Mouse (Mus musculus) liver, postnatal 0 days (tissue): Measurements from ENCODE around the gene Ubac2. TPM values are rescaled to one million over a fixed set of nuclear protein-coding genes. Genes with fewer than 3 reads are reported as not detected.

Source experiments
- ATAC-seq: fragments of 200-750 bp; cut with Nextera tagmentation; 2 replicates; pipeline ENCODE4 v1.8.0; 2017; ENCODE audit warnings: mild to moderate bottlenecking, moderate library complexity
- DNase-seq: peaks from one replicate; pipeline ENCODE4 v3.0.0-alpha.2; 2016
- H3K27ac ChIP-seq: fragments of 300-500 bp; sonication (generic); 2 replicates; pipeline ENCODE4 v1.5.1; 2014; ENCODE audit warnings: antibody characterized with exemption, moderate library complexity, mild to moderate bottlenecking, low read depth
- H3K27me3 ChIP-seq: fragments of 300-500 bp; sonication (generic); 2 replicates; pipeline ENCODE4 v1.6.1; 2014; ENCODE audit warnings: low read length, control low read depth, mixed read lengths; ENCODE audit not compliant: insufficient read depth
- H3K36me3 ChIP-seq: fragments of 300-500 bp; sonication (generic); replicated peaks from 2 replicates; pipeline ENCODE4 v1.6.1; 2014; ENCODE audit warnings: mild to moderate bottlenecking, control low read depth, low read length, moderate library complexity, mixed read lengths; ENCODE audit not compliant: insufficient read depth
- H3K4me1 ChIP-seq: fragments of 300-500 bp; sonication (generic); 2 replicates; pipeline ENCODE4 v1.6.1; 2014; ENCODE audit warnings: antibody characterized with exemption, mild to moderate bottlenecking, control low read depth; ENCODE audit not compliant: insufficient read depth
- H3K4me2 ChIP-seq: fragments of 300-500 bp; sonication (generic); 2 replicates; pipeline ENCODE4 v1.6.1; 2014; ENCODE audit warnings: low read depth, mild to moderate bottlenecking, low read length, moderate library complexity, mixed read lengths
- H3K4me3 ChIP-seq: fragments of 300-500 bp; sonication (generic); 2 replicates; pipeline ENCODE4 v1.5.1; 2014; ENCODE audit warnings: low read depth, low read length
- H3K9ac ChIP-seq: fragments of 300-500 bp; sonication (generic); replicated peaks from 2 replicates; pipeline ENCODE4 v1.6.1; 2014; ENCODE audit warnings: mild to moderate bottlenecking, moderate library complexity
- H3K9me3 ChIP-seq: fragments of 300-500 bp; sonication (generic); 2 replicates; pipeline ENCODE4 v1.6.1; 2016; ENCODE audit warnings: mild to moderate bottlenecking, control low read depth, low read length, mixed read lengths
- CTCF ChIP-seq: sonication (generic); IDR thresholded peaks from 2 replicates; pipeline ENCODE4 v1.5.1; 2016; ENCODE audit warnings: antibody characterized with exemption, low read depth
- EP300 ChIP-seq: IDR thresholded peaks from 2 replicates; pipeline ENCODE4 v1.6.1; 2016; ENCODE audit warnings: antibody characterized with exemption, low read depth, mild to moderate bottlenecking
- WGBS: fragments of 180-500 bp; shearing (Covaris S2); extraction: QIAGEN DNeasy Blood & Tissue Kit; methylation state at CpG from one replicate; pipeline ENCODE4 v1.1.7; 2014; ENCODE audit not compliant: insufficient replicate concordance; 5-methylcytosine and 5-hydroxymethylcytosine counted together
- polyA plus RNA-seq: library from polyadenylated mRNA; unstranded; fragments of >200 nt; fragmentation: Nextera tagmentation; extraction: Ambion mirVana; gene quantifications from 2 replicates; pipeline ENCODE4 v1.2.1, GENCODE M21; 2015

Ubac2 gene
- polyA plus RNA-seq, 1 experiment from 2014 or later, result 27.4 TPM

DNA sequence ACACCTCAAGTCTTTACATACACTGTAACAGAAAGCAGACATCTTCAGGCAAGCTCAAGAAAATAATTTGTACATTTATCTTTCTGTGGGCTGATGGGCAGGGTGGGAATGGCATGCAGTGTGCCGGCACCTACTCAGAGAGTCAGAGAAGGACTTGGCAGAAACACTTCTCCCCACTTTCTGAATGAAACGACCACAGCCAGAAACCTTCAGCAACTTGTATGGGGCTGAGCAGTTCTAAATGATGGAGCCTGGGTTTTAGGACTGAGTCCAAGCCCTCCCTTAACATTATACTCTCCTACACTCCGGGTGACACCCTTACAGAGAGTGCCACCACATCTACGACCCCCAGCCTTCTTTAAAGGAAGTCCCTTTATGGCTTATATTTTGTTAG is 85.5 kb downstream of the Ubac2 start:
- 0 out of 2 replicates have a peak overlapping the region, but pooled peaks have one; percentile 6 for H3K27ac ChIP-seq
- DNase-seq, result no peak
- no peak overlapping the region for H3K4me2 ChIP-seq
- no peaks in the 10 kb centered on the region for H3K9me3 ChIP-seq
- H3K36me3 ChIP-seq, result no peaks in the 10 kb centered on the region
- no peaks in the 10 kb centered on the region for H3K27me3 ChIP-seq
- no peak for ATAC-seq
- no peak for TF ChIP-seq EP300
- H3K9ac ChIP-seq, result 0 out of 2 replicates have a peak overlapping the region, but pooled peaks have one; percentile 26
- peaks cover 19% of the 10 kb centered on the region for H3K4me1 ChIP-seq
- 48% methylated on average over 4 of the region's 4 CpGs for WGBS
- H3K4me3 ChIP-seq, result no peak overlapping the region

DNA sequence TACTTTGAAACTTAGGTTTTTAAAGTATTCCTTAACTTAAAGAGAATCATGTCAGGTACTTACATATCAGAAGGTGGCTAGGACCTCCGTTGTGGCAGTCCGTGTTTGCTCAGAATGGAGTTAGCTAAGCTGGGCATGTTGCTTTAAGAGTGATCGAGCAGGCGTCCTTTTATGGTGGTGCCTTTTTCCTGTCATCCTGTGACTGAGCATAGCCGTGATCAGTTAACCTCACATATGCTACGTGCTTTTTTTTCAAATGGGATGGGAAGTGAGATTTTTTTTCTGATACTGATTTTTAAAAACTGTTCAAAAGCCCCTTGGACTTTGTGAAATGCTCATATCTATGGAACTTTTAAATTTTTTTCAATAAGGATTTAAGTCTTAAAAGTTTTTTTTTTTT is 86.6 kb downstream of the Ubac2 start, which contains the start of gene Gpr183:
Gene Gpr183, minus strand, starts transcription at position 206 of the 400 bp plus-strand sequence.
- 18% methylated on average over 6 of the region's 6 CpGs for WGBS
- Histone ChIP-seq H3K4me2 (no peak within 1 kb of the TSS), H3K4me3 (no peak within 1 kb of the TSS), H3K9me3 (no peaks in the 10 kb centered on the region), H3K27ac (no peak within 1 kb of the TSS), H3K36me3 (no peaks in the 10 kb centered on the region), H3K9ac (0 out of 2 replicates have a peak within 1 kb of the TSS, but pooled peaks have one; percentile 26), H3K27me3 (no peaks in the 10 kb centered on the region), H3K4me1 (peaks cover 19% of the 10 kb centered on the region)
- no peak for TF ChIP-seq CTCF
- TF ChIP-seq EP300, result no peak
- ATAC-seq (no peak), DNase-seq (no peak)

DNA sequence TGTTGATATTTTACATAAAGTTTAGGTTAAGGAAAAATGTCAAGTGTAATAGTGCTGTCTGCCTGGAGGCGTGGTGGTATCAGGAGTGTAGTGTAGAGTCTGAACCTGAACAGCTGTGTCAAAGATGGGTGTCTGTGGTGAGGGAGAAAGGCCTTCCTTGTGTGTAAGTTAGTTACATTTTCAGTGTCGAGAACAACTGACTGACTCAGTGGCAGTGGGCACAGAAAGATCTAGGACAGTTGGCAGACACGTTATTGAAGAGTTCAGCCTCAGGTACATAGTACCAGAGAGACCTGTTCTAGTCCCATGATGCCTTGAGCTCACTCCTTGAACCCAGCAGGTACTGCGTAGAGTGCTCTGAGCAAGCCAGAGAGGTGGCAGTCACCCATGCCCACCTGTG is 87.0 kb downstream of the Ubac2 start:
- 73% methylated on average over 4 of the region's 4 CpGs for WGBS
- H3K4me3 ChIP-seq, result no peak overlapping the region

DNA sequence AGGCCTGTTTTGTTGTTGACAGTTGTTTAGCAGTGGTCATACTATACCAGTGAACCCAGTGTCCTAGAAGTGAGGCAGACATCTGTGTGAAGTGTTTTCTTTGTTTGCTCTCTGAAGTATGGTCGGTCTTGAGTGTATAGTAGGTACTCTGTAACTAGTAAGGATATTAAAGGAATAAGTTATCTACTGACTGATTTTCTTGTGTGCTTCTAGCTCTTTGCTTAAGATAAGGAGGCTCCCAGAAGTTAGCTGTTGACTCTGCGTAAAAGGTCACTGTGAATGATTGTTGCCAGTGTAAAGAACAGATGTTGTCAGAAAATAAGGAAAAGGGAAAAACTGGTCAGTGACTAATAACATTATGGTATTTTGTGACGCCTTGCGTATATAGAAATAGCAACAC is 88.7 kb downstream of the Ubac2 start:
- WGBS, result 68% methylated on average over 4 of the region's 4 CpGs
- ATAC-seq, result no peak

More for the DNA sequence above, 87.0 kb downstream of the Ubac2 start:
- Histone ChIP-seq H3K9me3 (no peaks in the 10 kb centered on the region), H3K4me2 (no peak overlapping the region), H3K9ac (no peak overlapping the region), H3K27ac (no peak overlapping the region), H3K27me3 (no peaks in the 10 kb centered on the region), H3K4me1 (peaks cover 19% of the 10 kb centered on the region), H3K36me3 (no peaks in the 10 kb centered on the region)
- TF ChIP-seq CTCF, result no peak
- no peak for TF ChIP-seq EP300
- ATAC-seq (no peak), DNase-seq (no peak)

DNA sequence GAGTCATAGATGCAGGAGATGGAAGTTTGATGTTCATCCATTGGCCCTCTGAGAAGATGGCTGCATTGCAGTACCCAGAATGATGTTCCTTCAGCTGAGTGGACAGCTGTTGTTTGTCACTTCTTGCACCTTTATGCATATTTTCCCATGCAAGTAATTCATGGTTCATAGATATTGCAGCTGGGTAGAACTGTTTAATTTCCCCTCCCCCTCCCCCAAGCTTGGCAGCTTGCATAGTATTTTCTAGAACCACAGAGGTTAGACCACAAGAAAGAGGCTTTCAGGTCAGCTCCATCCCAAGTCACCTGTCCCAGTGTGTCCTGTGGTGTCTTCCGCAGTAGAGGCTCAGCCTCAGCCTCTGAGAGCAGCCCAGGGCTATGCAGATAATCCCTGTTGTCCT is 92.0 kb downstream of the Ubac2 start:
- Histone ChIP-seq H3K4me1 (no peaks in the 10 kb centered on the region), H3K9me3 (no peaks in the 10 kb centered on the region), H3K4me3 (no peak overlapping the region), H3K27me3 (no peaks in the 10 kb centered on the region), H3K27ac (no peak overlapping the region), H3K4me2 (no peak overlapping the region), H3K36me3 (no peaks in the 10 kb centered on the region; the same call in none of the 2 replicates), H3K9ac (no peak overlapping the region)
- DNase-seq (no peak), ATAC-seq (no peak)
- 76% methylated on average over 1 of the region's 1 CpGs for WGBS
- TF ChIP-seq EP300 (no peak), CTCF (no peak)

More for the DNA sequence above, 88.7 kb downstream of the Ubac2 start:
- no peak for DNase-seq
- Histone ChIP-seq H3K27ac (no peak overlapping the region), H3K36me3 (no peaks in the 10 kb centered on the region), H3K9me3 (no peaks in the 10 kb centered on the region), H3K27me3 (no peaks in the 10 kb centered on the region), H3K4me2 (no peak overlapping the region), H3K9ac (no peak overlapping the region), H3K4me3 (no peak overlapping the region), H3K4me1 (peaks cover 6% of the 10 kb centered on the region)
- TF ChIP-seq CTCF, result no peak

DNA sequence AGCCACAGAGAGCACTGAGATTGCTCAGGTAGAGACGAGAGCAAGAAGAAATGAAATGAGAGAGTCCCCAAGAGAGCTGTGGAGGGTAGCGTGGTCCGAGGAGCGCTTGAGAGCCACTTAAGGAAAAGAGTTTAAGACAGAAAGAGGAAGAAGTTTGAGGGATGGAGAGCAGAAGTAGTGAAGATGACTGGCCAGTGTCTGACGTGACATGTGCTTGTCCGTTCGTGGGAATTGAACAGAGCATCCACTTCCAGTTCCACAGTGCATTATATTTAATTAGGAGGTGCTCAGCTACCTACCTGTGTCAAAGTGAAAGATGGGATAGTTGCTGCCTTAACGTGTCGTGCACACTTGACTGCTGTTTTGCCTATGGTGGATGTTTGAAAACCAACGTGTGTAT is 94.7 kb downstream of the Ubac2 start:
- WGBS, result 68% methylated on average over 10 of the region's 10 CpGs
- TF ChIP-seq CTCF (no peak), EP300 (no peak)
- no peak overlapping the region for H3K4me2 ChIP-seq
- no peaks in the 10 kb centered on the region for H3K9me3 ChIP-seq
- H3K36me3 ChIP-seq, result peaks cover 2% of the 10 kb centered on the region
- H3K27me3 ChIP-seq, result no peaks in the 10 kb centered on the region
- DNase-seq (no peak), ATAC-seq (no peak)
- H3K9ac ChIP-seq, result no peak overlapping the region
- no peak overlapping the region for H3K27ac ChIP-seq
- no peak overlapping the region for H3K4me3 ChIP-seq
- H3K4me1 ChIP-seq, result no peaks in the 10 kb centered on the region

DNA sequence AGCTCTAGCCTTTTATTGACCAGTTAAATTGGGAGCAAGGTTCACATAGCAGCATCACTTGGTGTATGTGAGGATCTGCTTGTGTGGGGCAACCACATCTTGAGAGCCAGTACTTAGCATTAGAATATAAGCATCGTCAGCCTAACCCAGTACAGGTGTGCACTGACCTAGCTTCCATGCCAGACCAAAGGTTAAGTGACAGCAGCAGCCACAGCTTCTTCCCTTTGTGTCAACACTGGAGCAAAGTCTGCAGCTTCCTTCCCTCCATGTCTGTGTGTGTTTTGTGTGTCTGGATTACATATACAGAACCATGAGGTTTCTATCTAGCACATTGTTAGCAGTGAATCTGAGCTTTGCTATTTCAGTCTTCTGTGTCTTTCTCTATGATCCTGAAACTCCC is 103.1 kb downstream of the Ubac2 start:
- TF ChIP-seq EP300 (no peak), CTCF (no peak)
- Histone ChIP-seq H3K4me3 (no peak overlapping the region), H3K9me3 (no peaks in the 10 kb centered on the region), H3K27me3 (no peaks in the 10 kb centered on the region), H3K27ac (no peak overlapping the region), H3K4me1 (peaks cover 7% of the 10 kb centered on the region), H3K36me3 (no peaks in the 10 kb centered on the region), H3K4me2 (no peak overlapping the region), H3K9ac (no peak overlapping the region)
- WGBS, result 52% methylated on average over 1 of the region's 1 CpGs
- DNase-seq, result no peak
- no peak for ATAC-seq
